Mouse (Mus musculus) stomach, embryonic 16.5 days (tissue): Measurements from ENCODE around the gene Gpr22. TPM values are rescaled to one million over a fixed set of nuclear protein-coding genes. Genes with fewer than 3 reads are reported as not detected.

ENCODE experiments used
- ATAC-seq: fragments of 200-750 bp; cut with Nextera tagmentation; 2 replicates; pipeline ENCODE4 v1.8.0; 2017; ENCODE audit warnings: moderate number of reproducible peaks, moderate TSS enrichment; ENCODE audit not compliant: insufficient read depth, low FRiP score
- H3K27ac ChIP-seq: fragments of 300-500 bp; sonication (generic); 2 replicates; pipeline ENCODE4 v1.5.1; 2014; ENCODE audit warnings: low read length
- H3K27me3 ChIP-seq: fragments of 300-500 bp; sonication (generic); 2 replicates; pipeline ENCODE4 v1.6.1; 2014; ENCODE audit warnings: low read length, control low read depth, mixed read lengths; ENCODE audit not compliant: control insufficient read depth, insufficient read depth
- H3K36me3 ChIP-seq: fragments of 300-500 bp; sonication (generic); 2 replicates; pipeline ENCODE4 v1.6.1; 2014; ENCODE audit warnings: low read length; ENCODE audit not compliant: control insufficient read depth, insufficient read depth
- H3K4me1 ChIP-seq: fragments of 300-500 bp; sonication (generic); 2 replicates; pipeline ENCODE4 v1.6.1; 2014; ENCODE audit warnings: low read length, control low read depth, mixed read lengths; ENCODE audit not compliant: control insufficient read depth, insufficient read depth
- H3K4me2 ChIP-seq: fragments of 300-500 bp; sonication (generic); 2 replicates; pipeline ENCODE4 v1.6.1; 2014; ENCODE audit warnings: low read depth, low read length, mixed read lengths
- H3K4me3 ChIP-seq: fragments of 300-500 bp; sonication (generic); replicated peaks from 2 replicates; pipeline ENCODE4 v1.5.1; 2014; ENCODE audit warnings: mild to moderate bottlenecking, low read length
- H3K9ac ChIP-seq: fragments of 300-500 bp; sonication (generic); 2 replicates; pipeline ENCODE4 v1.6.1; 2014; ENCODE audit warnings: low read length
- H3K9me3 ChIP-seq: fragments of 300-500 bp; sonication (generic); replicated peaks from 2 replicates; pipeline ENCODE4 v1.6.1; 2016; ENCODE audit warnings: low read length, control low read depth; ENCODE audit not compliant: control insufficient read depth
- WGBS: fragments of 180-500 bp; shearing (Covaris S2); extraction: QIAGEN DNeasy Blood & Tissue Kit; methylation state at CpG from one replicate; pipeline ENCODE4 v1.1.7; 2014; 5-methylcytosine and 5-hydroxymethylcytosine counted together
- polyA plus RNA-seq: library from polyadenylated mRNA; unstranded; fragments of >200 nt; fragmentation: Nextera tagmentation; extraction: Ambion mirVana; gene quantifications from 2 replicates; pipeline ENCODE4 v1.2.1, GENCODE M21; 2015

Gene Gpr22
- polyA plus RNA-seq, 1 experiment from 2014 or later: 3.6 TPM

DNA sequence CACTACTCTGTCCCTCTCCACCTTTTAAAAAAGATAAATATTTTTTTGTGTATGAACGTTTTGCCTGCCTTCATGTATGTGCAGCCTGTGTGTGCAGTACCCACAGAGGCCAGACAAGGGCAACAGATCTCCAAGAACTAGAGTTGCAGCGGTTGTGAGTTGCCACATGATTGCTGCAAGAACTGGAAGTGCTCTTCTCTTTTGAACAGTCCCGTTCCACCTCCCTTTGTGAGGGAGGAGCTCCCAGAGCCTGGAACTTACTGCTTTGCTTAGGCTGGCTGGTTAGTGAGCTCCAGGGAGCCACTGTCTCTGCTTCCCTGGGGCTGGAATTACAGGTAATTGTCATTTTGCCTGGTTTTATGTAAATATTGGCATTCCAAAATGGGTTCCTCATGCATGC, 10.8 kb upstream of the Gpr22 start:
- no peak for ATAC-seq
- 81% methylated on average over 3 of the region's 3 CpGs for WGBS

DNA sequence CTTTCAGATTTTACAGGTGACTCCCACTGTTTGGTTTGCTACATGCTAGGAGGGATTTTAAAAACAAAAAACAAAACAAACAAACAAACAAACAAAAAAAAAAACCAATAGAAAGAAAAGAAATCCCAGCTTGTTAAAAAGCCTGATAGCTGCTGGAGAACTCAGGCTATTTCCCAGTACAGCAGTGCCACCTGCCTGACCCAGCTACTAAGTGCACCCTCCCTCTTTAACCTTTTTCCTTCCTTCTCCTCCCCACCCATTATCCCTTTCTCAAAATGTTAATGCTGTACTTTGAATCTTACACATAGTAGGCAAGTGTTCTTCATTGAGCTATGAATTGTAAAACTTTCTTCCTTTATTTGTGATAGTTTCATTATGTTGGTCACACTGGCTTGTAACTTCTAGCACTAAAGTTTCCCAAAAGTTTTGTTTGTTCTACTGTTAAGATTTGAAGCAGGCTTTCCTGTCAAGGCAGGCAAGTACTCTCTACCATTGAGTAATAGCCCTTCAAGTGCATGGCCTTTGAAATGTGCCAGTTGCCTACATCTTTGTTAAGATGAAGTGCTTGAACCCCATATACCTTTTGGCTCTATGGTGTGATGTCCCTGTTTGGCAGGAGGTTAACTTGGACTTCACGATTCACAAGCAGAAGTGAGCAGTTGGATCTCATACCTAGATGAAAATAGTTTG, 6.0 kb upstream of the Gpr22 start:
- WGBS: 64% methylated on average over 1 of the region's 1 CpGs
- H3K27ac ChIP-seq: no peak overlapping the region

More for the DNA sequence above, 10.8 kb upstream of the Gpr22 start:
- no peaks in the 10 kb centered on the region for H3K36me3 ChIP-seq
- H3K27ac ChIP-seq: no peak overlapping the region
- H3K4me2 ChIP-seq: no peak overlapping the region
- H3K27me3 ChIP-seq: no peaks in the 10 kb centered on the region
- H3K4me3 ChIP-seq: no peak overlapping the region
- no peak overlapping the region for H3K9ac ChIP-seq
- H3K9me3 ChIP-seq: no peaks in the 10 kb centered on the region
- no peaks in the 10 kb centered on the region; the same call in 1 of the 2 replicates for H3K4me1 ChIP-seq

DNA sequence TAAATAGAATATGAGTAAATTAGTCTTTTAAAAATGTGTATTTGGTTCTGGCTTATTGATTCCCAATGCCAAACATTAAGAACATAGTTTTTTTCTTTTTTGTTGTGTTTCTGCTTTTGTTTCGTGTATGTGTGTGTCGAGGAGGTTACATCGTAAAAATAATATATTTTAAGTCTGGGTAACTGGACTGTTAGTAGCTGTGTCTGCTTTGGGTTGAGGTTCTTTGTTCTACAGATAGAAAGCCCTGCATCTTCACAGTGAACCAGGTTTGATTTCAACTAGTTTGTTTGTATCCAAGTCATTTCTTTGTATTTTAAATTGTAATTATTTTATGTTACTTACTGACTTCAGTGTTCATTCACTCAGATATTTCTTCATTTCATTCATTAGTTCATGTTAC, 323 bp upstream of the Gpr22 start:
- Histone ChIP-seq H3K9me3 (no peaks in the 10 kb centered on the region), H3K4me2 (no peak overlapping the region), H3K27ac (no peak overlapping the region), H3K4me3 (no peak overlapping the region), H3K9ac (no peak overlapping the region), H3K36me3 (no peaks in the 10 kb centered on the region), H3K27me3 (no peaks in the 10 kb centered on the region), H3K4me1 (no peaks in the 10 kb centered on the region)
- no peak for ATAC-seq
- WGBS: 90% methylated on average over 3 of the region's 3 CpGs

More for the DNA sequence above, 6.0 kb upstream of the Gpr22 start:
- Histone ChIP-seq H3K9me3 (no peaks in the 10 kb centered on the region), H3K9ac (no peak overlapping the region), H3K4me3 (no peak overlapping the region), H3K4me1 (no peaks in the 10 kb centered on the region; the same call in 1 of the 2 replicates), H3K4me2 (no peak overlapping the region), H3K27me3 (no peaks in the 10 kb centered on the region), H3K36me3 (no peaks in the 10 kb centered on the region)
- no peak for ATAC-seq

DNA sequence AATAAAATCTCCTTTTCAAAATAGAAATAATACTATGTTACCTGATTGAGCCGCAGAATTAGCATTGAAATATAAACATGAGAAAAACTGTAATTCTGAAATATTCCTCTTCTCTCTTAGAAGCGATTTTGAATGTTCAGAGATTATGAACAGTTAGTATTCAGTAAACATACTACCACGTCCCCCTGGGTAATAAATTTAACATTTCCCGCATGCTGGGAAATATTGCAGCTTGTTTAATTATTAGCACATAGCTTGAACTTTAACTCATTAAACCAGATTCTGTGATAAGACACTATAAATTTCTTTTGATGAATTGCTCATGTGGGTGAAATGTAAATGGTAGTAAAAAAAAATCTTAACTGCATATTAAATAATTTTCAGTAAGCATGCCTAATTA, 1.0 kb downstream of the Gpr22 start:
- no peak overlapping the region for H3K27ac ChIP-seq
- no peak for ATAC-seq
- 60% methylated on average over 4 of the region's 4 CpGs for WGBS
- H3K4me2 ChIP-seq: no peak overlapping the region
- H3K9me3 ChIP-seq: no peaks in the 10 kb centered on the region
- no peak overlapping the region for H3K4me3 ChIP-seq
- no peaks in the 10 kb centered on the region for H3K27me3 ChIP-seq
- no peak overlapping the region for H3K9ac ChIP-seq
- H3K36me3 ChIP-seq: no peaks in the 10 kb centered on the region
- no peaks in the 10 kb centered on the region for H3K4me1 ChIP-seq

DNA sequence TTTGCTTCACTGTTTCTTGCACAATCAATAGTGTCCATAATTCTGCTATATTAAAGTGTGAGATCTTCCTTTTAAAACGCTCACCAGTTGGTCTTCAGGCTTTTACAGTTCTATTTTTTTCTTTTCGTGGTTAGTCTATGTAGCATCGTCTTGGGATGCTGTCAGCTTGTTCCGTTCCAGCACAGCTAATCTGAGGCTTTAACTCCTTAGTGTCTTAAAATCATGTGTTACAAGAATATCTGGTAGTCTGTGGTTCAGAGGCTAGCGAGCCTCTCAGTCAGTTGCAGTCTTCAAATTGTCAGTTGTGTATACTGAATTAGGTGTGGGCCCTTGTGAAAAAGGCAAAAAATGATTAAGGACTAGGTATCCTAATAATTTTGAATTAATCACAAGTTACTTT, 1.5 kb downstream of the Gpr22 start:
- ATAC-seq: no peak

DNA sequence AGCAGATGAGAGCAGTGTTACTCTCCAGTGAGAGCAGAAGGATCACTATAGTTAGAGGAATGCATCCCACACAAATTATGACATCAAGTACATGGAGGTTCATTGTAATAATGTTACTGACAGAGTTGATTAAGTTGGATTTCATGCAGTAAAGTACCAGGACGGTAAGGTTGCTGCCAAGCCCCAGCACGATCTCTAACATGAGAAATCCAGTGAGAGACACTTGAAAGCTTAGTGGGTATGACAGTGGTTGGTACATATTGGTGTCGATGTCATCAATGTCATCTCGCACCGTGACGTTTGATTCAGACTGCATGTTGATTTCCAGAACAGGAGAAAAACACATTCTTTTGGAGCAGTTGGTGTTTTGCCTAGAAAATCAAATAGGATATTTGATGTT, 4.1 kb downstream of the Gpr22 start:
- no peaks in the 10 kb centered on the region for H3K4me1 ChIP-seq
- H3K4me3 ChIP-seq: no peak overlapping the region
- no peak overlapping the region for H3K9ac ChIP-seq
- no peak overlapping the region for H3K27ac ChIP-seq
- no peaks in the 10 kb centered on the region for H3K27me3 ChIP-seq
- H3K36me3 ChIP-seq: no peaks in the 10 kb centered on the region
- H3K9me3 ChIP-seq: no peaks in the 10 kb centered on the region
- 83% methylated on average over 6 of the region's 6 CpGs for WGBS
- H3K4me2 ChIP-seq: no peak overlapping the region
- ATAC-seq: no peak

More for the DNA sequence above, 1.5 kb downstream of the Gpr22 start:
- WGBS: 49% methylated on average over 5 of the region's 5 CpGs
- Histone ChIP-seq H3K9ac (no peak overlapping the region), H3K9me3 (no peaks in the 10 kb centered on the region), H3K4me3 (no peak overlapping the region), H3K36me3 (no peaks in the 10 kb centered on the region), H3K4me2 (no peak overlapping the region), H3K27me3 (no peaks in the 10 kb centered on the region), H3K27ac (no peak overlapping the region), H3K4me1 (no peaks in the 10 kb centered on the region)

DNA sequence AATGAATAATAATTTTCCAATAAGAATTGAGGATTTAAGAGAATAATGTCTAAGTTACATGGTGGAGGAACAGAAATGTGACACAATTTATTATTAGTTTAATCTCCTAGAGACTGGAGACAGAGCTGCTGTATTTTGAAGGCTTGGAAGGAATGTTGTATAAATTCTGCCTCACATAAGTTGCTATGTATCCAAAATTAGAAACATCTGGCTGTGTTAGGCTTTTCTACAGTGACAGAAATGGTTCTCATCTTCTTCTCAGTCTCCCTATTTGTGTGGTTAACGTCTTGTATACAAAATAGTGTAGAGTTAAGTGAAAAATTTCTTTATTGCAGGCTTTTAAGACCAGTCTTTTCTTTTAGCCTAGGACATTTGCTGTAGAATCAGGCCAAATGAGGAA, 6.2 kb downstream of the Gpr22 start:
- Histone ChIP-seq H3K4me1 (no peaks in the 10 kb centered on the region), H3K9me3 (no peaks in the 10 kb centered on the region), H3K27me3 (no peaks in the 10 kb centered on the region), H3K4me3 (no peak overlapping the region), H3K27ac (no peak overlapping the region), H3K36me3 (no peaks in the 10 kb centered on the region), H3K4me2 (no peak overlapping the region), H3K9ac (no peak overlapping the region)
- ATAC-seq: no peak
- 44% methylated on average over 1 of the region's 1 CpGs for WGBS

DNA sequence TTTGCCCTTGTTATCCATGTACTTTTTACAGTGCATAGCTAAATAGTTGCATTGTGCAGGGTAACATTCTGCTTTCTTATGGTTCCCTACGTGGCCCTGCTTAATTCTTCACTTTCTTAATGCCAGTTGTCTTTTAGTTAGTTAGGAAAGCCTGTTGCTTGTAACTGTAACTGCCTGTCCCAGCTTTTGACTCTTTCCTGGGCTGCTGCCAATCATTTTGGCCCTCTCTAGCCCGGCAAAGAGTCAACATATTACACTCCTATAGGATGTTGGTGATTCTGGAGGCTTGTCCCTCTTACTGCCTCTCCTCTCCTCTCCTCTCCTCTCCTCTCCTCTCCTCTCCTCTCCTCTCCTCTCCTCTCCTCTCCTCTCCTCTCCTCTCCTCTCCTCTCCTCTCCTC, 7.6 kb downstream of the Gpr22 start:
- Histone ChIP-seq H3K27ac (no peak overlapping the region), H3K9me3 (no peaks in the 10 kb centered on the region), H3K9ac (no peak overlapping the region), H3K4me1 (no peaks in the 10 kb centered on the region), H3K4me2 (no peak overlapping the region), H3K4me3 (no peak overlapping the region), H3K27me3 (no peaks in the 10 kb centered on the region), H3K36me3 (no peaks in the 10 kb centered on the region)
- ATAC-seq: no peak
- WGBS: 26% methylated on average over 2 of the region's 2 CpGs

DNA sequence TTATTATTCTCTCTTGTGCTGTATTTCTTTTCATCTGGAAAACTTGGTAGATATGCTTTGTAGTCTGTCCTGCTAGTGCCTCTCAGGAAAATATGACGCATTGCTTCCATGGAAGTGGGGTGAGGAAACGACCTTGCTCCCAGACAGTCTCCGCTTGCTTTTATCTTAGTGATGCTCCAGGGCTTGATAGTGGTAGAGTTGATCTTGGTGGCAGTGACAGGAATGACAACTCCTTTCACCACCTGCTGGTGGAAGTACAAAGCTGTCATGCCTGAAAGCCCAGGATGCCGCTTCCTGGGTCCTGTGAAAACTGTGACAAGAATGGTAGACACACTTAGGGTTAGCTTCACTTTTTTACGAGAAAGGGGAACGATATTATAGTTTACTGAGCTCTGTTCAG, 9.8 kb downstream of the Gpr22 start:
- H3K9ac ChIP-seq: no peak overlapping the region
- no peak for ATAC-seq
- no peaks in the 10 kb centered on the region for H3K27me3 ChIP-seq
- WGBS: 85% methylated on average over 6 of the region's 6 CpGs
- H3K4me3 ChIP-seq: no peak overlapping the region
- no peak overlapping the region for H3K27ac ChIP-seq
- H3K36me3 ChIP-seq: no peaks in the 10 kb centered on the region
- H3K4me2 ChIP-seq: no peak overlapping the region
- no peaks in the 10 kb centered on the region for H3K4me1 ChIP-seq
- H3K9me3 ChIP-seq: no peaks in the 10 kb centered on the region
